Mouse (Mus musculus): ENCODE measurements around the gene Tmem191c.
"Not testable (repeated sequence)": the region's sequence is repeated elsewhere in the genome, so short reads cannot be mapped to it uniquely, and the experiment has no call there.

The Tmem191c gene

DNA sequence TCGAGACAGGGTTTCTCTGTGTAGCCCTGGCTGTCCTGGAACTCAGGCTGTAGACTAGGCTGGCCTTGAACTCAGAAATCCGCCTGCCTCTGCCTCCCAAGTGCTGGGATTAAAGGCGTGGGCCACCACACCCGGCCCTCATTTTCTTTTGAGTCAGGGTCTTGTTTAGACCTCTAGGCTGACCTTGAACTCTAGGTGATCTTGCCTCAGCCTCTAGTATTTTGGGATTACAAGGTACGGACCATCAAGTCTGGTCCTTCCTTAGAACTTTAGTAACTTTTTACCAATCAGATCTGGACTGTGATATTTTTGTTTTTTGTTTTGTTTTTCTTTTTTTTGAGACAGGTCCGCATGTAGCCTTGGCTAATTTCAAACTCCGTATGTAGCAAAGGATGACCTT lies at the start of gene Tmem191c:
Gene Tmem191c (plus strand): TSS at position 357 of the 400 bp plus-strand sequence.
- no peak for DNase-seq

GRCm38 (mm10) chr16:17226496-17226895 lies 49.4 kb upstream of the Tmem191c start:
- DNase-seq: no peak

GRCm38 (mm10) chr16:17231523-17231922 lies 44.4 kb upstream of the Tmem191c start:
- DNase-seq: not testable (repeated sequence)

DNA sequence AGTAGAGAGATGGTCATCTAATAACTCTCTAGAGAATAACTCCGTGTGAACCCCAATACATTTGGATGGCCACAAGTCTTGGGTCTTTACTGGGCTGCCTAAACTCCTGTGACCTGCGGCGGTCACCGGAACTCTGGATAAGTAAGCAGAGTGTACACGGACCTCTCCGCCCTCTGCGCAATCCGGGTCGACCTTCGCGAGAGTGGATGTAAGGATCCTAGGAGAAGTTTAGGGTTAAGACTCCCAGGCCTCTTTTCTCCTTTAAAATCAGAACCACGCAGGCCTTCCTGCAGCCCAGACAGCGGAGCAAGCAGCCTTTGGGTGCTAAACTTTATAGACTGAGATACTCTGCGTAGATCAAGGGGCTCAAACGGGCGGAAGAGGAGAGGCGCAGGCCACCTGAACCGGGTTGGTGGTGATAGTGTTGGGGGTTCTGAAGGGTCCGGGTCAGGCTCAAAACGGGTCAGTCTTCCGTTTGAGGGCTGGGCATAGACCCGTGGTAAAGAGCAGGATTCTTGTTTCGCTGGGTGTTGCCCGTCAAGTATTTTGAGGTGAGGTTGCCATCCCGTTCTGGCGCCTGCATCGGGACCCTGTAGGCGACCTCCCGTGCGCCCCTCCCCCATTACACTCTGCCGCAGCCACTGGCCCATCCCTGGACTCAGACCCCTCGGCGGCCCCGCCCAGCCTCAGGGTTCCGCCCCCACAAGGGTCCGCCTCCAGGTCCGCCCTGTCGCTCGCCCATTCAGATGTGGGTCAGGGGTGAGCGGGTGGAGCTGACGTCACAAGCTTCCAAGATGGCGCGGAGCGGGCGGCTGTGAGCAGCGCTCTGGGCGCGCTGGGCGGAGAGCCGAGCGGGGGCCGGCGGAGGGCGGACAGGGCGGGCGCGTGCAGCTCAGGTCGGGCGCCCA lies 42.8 kb upstream of the Tmem191c start, which contains the start of gene Hic2:
Gene Hic2 (plus strand): TSS at position 779 of the 908 bp plus-strand sequence.
- DNase-seq: peak; percentile 82 to 89

DNA sequence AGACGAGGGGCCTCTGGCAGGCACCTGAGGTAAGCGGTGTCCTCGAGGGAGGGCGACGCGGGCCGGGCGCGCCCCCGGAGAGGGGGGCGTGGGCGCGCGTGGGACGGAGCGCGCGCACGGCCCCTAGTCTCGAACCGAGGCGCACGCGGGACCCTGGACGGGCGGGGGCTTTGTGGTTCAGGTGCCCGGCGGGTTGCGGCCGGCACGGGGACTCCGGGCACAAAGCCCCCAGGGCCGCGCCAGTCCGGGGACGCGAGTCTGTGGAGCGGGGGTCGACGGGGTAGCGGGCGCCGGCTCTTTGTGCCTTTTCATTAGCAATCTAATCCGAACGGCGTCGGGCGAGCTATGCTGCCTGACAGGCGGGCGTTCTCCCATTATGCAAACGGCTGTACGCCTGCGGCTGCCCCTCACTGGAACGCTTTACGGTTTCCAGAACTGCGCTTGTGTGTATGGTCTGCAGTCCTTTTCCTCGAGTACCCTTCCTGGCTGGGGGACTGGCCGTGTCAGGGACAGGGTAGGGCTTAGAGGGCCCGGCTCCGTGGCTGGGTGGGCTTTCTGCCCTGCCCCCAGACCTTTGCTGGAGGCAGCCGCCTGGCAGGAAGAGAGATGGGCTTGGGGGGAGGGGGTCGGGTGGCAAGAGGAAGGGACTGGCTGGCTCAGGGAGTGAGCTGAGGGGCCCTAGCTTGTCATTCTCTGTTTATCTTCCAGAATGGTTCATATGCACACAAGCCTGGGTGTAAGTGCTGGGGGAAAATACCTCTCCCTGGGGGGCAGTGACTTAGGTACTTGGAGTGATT lies 42.0 kb upstream of the Tmem191c start:
- peak; percentile 25 to 36 for DNase-seq

DNA sequence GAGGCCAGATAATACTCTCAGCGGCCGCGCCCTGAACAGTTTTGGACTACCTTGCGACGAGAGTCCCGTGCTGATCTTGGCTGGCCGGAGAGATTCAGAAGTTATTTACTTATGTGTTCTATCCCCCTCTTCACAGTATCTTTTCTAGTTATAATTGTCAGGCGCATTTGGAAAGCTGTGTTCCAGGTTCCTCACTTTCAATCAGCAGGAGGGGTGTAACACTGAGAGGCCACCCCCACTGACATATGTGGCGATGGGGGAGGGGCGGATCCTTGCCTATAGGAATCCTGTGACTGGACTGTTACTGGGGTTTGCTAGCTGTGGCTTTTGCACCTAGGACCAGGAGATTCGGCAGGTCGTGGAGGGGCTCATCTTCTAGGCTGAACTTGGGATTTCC lies 41.4 kb upstream of the Tmem191c start:
- DNase-seq: peak; percentile 35 to 51

- peak in 1 of 2 experiments; percentile 26 for DNase-seq
These were observed 40.8 kb upstream of the Tmem191c start for GRCm38 (mm10) chr16:17234916-17235665.

DNA sequence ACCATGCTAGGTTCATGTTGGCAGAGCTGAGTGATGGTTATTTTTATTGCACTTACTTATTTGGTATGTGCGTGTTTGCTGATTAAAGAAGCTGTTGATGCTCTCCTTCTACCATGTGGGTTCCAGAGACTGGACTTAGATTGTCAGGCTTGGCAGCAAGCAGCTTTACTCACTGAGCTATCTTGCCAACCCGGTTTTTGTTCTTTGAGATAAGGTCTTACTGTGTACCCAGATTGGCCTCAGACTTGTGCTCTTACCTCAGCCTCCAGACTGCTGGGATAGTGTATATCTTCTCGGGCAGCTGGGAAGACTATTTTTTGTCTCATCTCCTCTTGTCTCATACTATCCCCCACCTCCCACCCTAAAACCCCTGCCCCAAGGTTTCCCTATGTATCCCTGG lies 38.2 kb upstream of the Tmem191c start:
- no peak for DNase-seq

- no peak for DNase-seq
These were observed 36.5 kb upstream of the Tmem191c start for GRCm38 (mm10) chr16:17239409-17239808.

GRCm38 (mm10) chr16:17243731-17244130 lies 32.1 kb upstream of the Tmem191c start:
- no peak for DNase-seq

- DNase-seq: no peak
These were observed 30.9 kb upstream of the Tmem191c start for GRCm38 (mm10) chr16:17244996-17245395.

DNA sequence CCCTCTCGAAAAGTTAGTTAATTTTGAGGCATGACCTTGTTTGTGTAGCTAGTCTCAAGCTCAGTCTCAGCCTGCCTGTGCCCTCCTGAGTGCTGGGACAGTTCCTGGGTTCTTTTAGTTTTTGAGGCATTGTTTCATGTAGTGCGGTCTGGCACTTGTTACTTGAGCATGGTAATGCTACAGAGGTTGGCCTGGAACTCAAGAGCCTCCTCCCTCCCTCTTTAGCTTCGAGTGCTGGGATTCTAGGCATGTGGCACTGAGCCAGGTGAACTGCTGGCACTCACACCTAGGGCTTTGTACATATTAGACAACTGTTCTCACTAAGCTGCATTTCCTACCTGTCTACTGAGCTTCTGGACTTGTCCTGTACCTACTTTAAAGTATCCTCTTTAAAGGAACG lies 28.1 kb upstream of the Tmem191c start:
- peak; percentile 26 to 32 for DNase-seq

DNA sequence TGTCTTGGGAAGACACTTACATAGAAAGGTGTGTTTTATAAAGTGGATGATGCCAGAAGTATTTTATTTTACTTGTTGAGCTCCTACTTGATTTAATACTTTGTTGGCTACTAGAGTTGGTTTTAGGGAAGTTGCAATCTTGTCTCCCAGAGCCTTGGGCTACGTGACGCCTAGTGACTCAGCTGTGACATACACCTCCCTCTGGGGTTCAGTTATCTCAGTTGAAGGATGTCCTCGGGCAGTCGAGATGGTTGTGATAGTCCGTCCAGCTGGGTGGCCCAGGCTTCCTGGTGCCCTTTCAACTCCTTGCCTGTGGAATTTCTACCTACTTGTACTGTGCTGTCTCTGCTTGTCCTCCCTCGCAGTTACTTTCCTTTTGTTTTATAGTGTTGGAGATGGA lies 26.7 kb upstream of the Tmem191c start:
- DNase-seq: no peak

DNA sequence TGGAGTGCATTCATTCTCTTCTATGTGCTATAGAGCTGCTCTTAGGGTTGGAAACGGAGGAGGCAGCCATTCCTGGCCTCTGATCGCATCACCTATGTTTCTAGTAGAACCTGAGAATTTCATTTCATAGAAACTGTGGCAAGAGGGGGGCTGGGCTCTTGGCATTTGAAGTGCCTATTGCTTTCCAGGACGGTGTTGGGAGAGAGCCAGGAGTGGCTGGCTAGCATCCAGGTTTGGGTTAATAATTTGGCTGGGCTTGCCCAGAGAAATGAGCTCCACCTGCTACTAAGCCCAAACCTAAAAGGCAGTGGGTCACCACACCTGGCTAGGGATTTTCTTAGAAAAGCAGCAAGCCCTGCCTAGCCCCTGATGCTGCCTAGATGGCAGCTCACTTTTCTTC lies 24.3 kb upstream of the Tmem191c start:
- DNase-seq: peak; percentile 89 to 90

GRCm38 (mm10) chr16:17252086-17252726 lies 23.7 kb upstream of the Tmem191c start:
- no peak for DNase-seq

- no peak for DNase-seq
These were observed 23.0 kb upstream of the Tmem191c start for GRCm38 (mm10) chr16:17252841-17253240.

DNA sequence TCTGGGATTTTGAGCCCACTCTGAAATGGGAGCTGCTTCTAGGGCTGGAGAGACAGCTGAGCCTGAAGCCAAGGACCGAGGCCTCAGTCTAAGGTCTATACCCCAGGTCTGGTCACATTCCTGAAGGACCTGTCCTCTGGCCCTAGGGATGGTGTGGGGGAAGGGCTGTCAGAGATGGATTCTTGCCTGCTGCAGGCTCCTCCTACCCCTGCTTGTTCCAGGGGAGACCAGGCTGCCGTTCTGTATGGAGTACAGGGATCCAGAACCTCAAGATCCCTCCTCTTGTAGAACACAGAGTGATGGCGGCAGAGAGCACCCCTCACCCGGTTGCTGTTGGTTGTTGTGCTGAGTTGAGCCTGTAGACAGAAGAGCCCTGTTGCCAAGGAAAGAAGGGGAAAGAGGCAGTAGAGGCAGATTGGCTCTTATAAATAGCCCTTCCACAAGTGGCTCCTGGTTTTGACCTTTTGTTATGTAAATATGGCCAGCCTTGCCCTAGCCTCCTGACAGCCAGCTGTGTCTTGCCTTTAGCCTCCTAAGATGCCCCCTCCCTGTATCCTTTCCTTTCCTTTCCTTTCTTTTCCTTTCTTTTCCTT lies 21.8 kb upstream of the Tmem191c start:
- no peak for DNase-seq

DNA sequence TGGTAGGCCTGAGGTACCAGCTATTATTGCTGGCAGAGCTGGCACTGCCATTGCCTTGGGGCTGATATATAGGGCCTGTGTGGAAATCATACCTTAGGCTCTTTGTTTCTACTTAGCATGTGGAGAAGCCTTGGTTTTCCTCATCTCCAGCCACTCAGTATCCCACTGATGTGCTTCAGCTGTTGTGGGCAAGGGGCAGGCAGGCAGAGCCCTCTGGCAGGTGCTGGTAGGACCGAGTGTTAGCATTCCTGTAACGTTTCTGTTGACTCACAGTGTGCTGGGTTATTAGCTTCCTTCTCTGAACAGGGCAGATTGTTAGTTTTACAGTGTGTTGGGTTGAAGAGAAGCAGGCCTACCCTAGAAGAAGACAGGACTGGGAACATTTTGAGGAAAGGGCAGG lies 20.6 kb upstream of the Tmem191c start:
- DNase-seq: no peak

DNA sequence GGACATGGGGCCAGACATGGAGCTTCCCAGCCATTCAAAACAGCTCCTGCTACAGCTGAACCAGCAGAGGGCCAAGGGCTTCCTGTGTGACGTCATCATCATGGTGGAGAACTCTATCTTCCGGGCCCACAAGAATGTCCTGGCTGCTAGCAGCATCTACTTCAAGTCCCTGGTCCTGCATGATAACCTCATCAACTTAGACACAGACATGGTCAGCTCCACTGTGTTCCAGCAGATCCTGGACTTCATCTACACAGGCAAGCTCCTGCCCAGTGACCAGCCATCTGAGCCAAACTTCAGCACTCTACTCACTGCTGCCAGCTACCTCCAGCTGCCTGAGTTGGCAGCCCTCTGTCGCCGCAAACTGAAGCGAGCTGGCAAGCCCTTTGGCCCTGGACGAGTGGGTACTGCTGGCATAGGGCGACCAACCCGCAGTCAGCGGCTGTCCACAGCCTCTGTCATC lies 18.5 kb upstream of the Tmem191c start:
- DNase-seq: no peak

- DNase-seq: no peak
These were observed 17.0 kb upstream of the Tmem191c start for GRCm38 (mm10) chr16:17258917-17259316.

GRCm38 (mm10) chr16:17261341-17261740 lies 14.5 kb upstream of the Tmem191c start:
- DNase-seq: no peak

DNA sequence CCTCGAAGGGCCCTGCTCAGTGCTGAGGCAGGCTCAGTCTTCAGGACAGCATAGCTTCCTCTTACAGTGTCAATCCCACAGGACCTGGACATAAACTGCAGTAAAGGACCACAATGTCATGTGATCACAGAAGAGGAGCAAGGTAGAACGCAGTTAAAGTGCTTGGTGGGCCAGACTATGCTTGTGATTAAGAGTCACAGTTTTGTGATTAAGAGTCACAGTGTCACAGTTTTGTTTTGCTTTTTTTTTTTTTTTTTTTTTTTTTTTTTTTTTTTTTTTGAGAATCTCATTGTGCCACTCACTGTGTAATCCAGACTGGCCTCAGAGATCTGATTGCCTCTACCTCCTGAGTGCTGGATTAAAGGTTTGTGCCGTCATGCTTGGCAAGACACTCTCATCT lies 9.8 kb upstream of the Tmem191c start:
- no peak for DNase-seq
